Mouse (Mus musculus): ENCODE measurements at regions not wholly inside any gene's neighbourhood (a gene's known extent, or its start where the extent isn't known, plus 50 kb on each side); places are given as distances from the start of the nearest gene placed in this dataset.

DNA sequence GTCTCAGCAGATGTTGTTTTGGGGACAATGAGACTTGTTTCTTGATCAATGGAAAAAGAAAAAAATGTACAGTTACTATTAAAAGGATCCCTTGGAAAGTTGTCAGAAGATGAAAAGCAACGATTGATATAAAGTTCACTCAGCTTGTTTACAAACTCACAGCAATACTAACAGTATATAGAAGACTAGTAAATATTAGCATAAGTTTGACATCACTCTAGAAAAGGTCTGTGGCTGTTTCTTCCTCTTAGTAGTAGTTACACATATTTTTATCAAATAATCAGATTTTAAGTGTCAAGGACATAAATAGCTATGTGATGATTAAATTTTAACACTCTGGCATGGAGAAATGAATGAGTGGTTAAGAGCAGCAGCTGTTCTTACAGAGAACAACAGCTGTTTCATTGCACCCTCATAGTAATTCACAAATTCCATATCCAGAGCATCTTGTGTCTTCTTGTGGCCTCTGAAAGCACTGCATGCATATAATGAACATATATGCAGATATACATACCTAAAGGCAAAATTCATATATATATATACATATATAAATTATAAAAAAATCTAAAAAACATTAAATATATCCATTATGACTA, 179.1 kb upstream of the Pcdh10 start:
- DNase-seq (ENCODE audit: low read depth, low spot score), result no peak

DNA sequence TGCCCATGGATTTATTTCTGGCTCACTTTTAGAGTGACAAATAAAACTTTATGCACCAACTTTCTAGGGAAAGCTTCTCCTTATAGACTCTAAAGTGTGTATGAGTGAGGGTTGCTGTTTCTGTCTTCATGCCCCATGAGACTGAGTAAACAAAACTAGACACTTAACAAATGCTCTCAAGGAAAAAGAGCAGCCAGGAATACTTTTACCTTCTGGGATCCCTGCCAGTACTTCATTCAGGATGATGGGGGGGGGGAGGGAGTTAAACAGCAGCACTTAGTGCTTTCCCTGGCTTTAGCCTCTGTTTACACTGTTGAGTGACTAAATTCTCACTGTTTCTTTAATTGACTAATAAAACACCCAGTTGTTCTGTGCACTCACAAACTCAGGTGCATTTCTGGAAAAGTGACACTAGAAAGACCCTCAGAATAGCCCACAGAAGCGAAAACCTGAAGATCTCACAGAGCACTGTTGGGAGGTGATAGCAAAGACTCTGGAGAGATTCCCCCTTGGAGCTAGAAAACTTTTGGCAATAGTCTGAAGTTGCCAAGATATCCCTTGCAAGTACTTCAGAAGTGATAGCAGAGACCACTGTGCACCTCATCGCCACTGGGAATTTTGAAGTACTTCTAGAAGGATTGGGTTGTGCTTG, 173.7 kb upstream of the Pcdh10 start:
- no peak for DNase-seq (ENCODE audit: low read depth, low spot score)

DNA sequence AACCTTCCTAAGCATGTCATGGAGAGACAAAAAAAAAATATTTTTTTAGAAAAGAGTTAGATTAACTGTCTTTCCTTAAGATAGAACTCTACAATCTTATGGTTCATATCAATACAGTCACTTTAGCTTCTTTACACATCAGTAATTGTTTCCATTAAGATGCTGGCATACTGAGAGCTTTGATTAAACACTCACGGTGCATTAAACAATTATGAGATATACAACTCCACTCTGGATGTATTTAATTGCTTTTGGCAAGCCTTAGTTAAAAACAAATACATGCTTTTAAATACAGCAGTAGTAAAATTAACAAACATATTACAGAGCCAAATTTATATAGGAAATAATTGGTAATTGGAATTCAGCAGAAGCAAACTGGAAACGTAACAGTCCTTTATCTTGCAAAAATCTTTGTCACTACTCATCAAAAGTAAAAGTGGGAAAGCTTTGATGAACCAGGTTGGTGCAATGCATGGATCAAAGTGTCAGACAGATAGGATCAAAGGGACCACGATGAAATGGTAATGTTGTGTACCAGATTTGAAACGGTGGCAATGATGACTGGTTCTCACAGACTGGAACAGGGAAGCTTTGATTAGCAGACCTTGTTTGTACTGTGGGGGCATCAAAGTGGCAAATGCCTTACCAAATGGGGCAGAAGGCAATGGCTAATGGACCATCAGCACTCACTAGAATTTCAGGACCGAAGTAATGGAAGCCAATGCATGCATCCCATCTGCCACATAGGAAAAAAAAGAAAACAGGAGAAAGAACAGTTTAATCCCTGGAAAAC, 146.4 kb upstream of the Pcdh10 start:
- no peak for DNase-seq (ENCODE audit: low read depth, low spot score)

DNA sequence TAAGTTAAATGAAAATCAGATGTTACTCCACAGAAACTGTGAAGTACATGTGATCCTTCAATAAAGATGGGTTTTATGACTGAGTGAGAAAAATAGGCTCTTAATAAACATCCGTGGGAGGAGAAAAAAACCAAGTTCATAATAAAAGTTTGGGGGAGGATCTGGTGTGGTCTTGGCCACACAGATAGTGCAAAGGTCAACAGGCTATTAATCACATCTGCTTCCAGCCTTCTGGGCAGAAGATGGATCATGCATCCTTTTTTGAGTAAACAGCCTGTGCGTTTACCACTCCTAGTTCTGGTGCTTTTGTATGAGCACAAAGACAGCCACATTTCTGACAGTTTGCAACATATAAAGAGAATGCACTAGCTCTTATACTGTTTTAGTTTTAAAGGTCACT, 139.7 kb upstream of the Pcdh10 start:
- DNase-seq (ENCODE audit: low read depth, low spot score), result no peak

DNA sequence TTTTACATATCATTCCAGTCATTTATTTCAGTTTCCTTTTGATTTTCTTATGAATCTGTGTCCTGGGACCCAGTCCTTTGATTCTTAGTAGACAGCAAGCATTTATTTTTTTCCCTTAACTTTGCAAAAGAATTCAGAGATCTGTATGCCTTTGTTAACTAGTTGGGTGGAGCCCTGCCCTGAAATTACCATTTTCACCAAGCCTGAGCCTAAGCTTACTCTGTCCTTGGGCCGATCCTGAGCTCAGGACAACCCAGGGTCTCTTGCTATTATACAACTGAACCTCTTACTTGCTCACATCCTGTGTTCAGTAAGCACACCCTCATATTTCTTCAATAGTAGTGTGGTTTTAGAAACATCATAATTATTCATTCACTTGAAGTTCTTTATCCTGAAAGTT, 132.7 kb upstream of the Pcdh10 start:
- peak; percentile 73 for DNase-seq (ENCODE audit: low read depth, low spot score)

DNA sequence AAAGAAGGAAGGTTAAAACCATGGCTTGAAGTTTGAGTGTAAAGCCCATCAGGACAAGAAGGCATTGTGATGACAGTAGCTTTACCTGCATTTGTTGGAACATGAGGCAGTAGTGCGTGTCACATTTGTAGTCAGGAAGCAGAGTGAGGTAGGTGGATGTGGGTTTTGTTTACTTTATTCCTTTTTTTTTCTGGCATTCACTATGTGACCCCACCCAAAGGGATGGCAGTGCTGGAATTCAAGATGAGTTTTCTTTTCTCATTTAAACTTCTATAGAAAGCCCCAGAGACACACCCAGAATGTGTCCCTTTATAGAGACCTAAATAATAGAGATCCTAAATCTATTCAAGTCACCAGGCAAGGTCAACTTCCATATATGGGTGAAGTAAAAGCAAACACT, 131.6 kb upstream of the Pcdh10 start:
- DNase-seq (ENCODE audit: low read depth, low spot score), result peak; percentile 84

DNA sequence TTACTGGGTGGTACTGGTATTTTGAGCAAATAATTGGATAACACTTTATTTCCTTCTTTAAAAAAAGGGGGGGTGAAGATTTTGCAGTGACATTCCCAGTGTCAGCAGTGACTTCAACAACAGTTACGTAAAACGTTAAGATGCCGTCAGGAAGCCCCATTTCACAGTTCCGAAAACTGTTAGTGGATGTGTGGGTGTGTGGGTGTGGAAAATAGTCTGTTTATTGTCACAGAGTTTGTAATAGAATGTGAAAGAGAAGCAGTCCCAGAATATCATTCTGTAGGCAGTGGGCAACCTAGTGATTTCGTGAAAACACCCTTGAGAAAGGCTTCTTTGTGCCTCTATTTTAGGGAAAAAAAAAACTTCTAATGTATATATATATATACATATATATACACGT, 101.4 kb upstream of the Pcdh10 start:
- no peak for DNase-seq (ENCODE audit: low read depth, low spot score)

DNA sequence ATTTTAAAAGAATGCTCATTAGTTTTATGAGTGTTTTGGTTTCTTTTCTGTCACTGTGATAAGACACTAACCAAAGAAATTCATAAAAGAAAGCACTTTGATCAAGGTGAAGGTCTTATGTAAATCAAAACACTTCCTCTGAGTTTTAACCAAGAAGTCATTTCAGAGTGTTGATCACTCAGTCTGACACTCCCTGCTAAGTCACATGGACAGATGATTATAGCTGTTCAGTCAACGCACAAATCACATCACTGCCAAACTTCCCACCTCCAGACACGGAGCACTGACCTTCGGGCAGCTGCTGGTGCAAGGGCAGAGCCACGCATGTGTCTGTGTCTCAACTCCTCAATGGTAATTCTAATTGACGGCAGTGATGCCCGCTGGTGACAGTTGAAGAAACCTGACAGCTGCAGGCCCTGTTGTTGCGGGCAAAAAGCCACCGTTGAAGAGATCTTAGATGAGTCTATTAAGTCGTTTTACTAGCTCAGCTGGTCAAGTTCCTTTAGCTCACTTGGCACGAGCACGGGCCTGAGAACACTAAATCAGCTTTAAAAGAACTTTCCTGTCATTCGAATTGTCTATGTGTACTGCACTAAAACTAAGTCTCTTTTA, 80.8 kb upstream of the Pcdh10 start:
- no peak for DNase-seq (ENCODE audit: low read depth, low spot score)

DNA sequence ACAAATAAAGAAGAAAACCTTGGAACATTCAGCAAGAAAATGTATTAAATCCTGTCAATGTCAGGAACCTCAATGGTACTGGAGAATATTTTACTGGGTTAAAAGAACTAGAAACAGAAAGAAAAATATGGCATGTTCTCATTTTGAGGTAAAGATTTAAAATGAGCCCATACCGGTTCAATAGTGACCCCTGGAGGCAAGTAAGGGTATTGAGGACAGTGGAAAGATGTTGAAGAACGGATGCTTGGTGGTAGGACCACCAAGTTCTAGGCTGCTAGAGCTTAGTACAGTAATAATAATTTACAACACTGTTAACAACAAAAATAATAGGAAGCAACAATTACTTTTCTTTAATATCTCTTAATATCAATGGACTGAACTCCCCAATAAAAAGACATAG, 58.9 kb upstream of the Pcdh10 start:
- DNase-seq (ENCODE audit: low read depth, low spot score), result peak; percentile 24

Data from R1 (cell line).